ENCODE assay signal across 18 mouse cellular contexts in genomic region chr14:122323838-122324458, GRCm38 (mm10).
"Had no signal": no experiment of that assay in that cellular context is flagged by ENCODE, and none has a peak within 500 bp of the region (broad histone marks: within the 10 kb centered on the region; RNA-seq: fewer than 3 reads in every experiment).

No protein-coding gene starts in this region.

- DNase-seq: kidney, postnatal 36 days; layer of hippocampus, adult 9-11 months; layer of hippocampus, postnatal 36 days; liver; liver, embryonic 13.5 days; liver, postnatal 0 days; lung, postnatal 14 days; right cerebral cortex, postnatal 14 days; thymus, adult 2 months; thymus, postnatal 25 days had no signal

- ATAC-seq: liver, postnatal 0 days had no signal

- H3K4me3 ChIP-seq: kidney, embryonic 15.5 days; limb, embryonic 12.5 days; liver, embryonic 13.5 days; lung, embryonic 15.5 days; megakaryocyte, embryonic 14.5 days; midbrain, embryonic 15.5 days; stomach, embryonic 15.5 days had no signal

- H3K27ac ChIP-seq: kidney, embryonic 15.5 days; limb, embryonic 12.5 days; liver, embryonic 13.5 days; lung, embryonic 15.5 days; macrophage; midbrain, embryonic 15.5 days; stomach, embryonic 15.5 days had no signal

- H3K4me2 ChIP-seq: kidney, embryonic 15.5 days; limb, embryonic 12.5 days; liver, embryonic 13.5 days; lung, embryonic 15.5 days; midbrain, embryonic 11.5 days; midbrain, embryonic 15.5 days; stomach, embryonic 15.5 days had no signal

- H3K36me3 ChIP-seq: kidney, embryonic 15.5 days; limb, embryonic 12.5 days; liver, embryonic 13.5 days; lung, embryonic 15.5 days; midbrain, embryonic 15.5 days; stomach, embryonic 15.5 days had no signal

- H3K9me3 ChIP-seq: kidney, embryonic 15.5 days; limb, embryonic 12.5 days; liver, embryonic 13.5 days; lung, embryonic 15.5 days; midbrain, embryonic 15.5 days; stomach, embryonic 15.5 days had no signal

- H3K27me3 ChIP-seq: kidney, embryonic 15.5 days; liver, embryonic 13.5 days; lung, embryonic 15.5 days; megakaryocyte, embryonic 14.5 days; midbrain, embryonic 15.5 days; stomach, embryonic 15.5 days had no signal

- H3K9ac ChIP-seq: kidney, embryonic 15.5 days; limb, embryonic 12.5 days; liver, embryonic 13.5 days; liver, postnatal 0 days; lung, embryonic 15.5 days; midbrain, embryonic 15.5 days; stomach, embryonic 15.5 days had no signal

- H3K4me1 ChIP-seq: kidney, embryonic 15.5 days; limb, embryonic 12.5 days; liver, embryonic 13.5 days; lung, embryonic 15.5 days; megakaryocyte, embryonic 14.5 days; midbrain, embryonic 15.5 days; stomach, embryonic 15.5 days had no signal
